Mouse (Mus musculus) ES-E14 (cell line): ENCODE measurements around the gene Zfp30.

Experiments used
- CHD2 ChIP-seq: IDR thresholded peaks from 2 replicates; pipeline ENCODE4 v1.6.1; 2014; ENCODE audit warnings: mild to moderate bottlenecking, low read depth, low read length, inconsistent platforms
- HCFC1 ChIP-seq: IDR thresholded peaks from 2 replicates; pipeline ENCODE4 v1.6.1; 2012; ENCODE audit warnings: low read length, inconsistent platforms, borderline replicate concordance; ENCODE audit not compliant: insufficient read depth
- ZC3H11A ChIP-seq: IDR thresholded peaks from 2 replicates; pipeline ENCODE4 v1.6.1; 2012; ENCODE audit warnings: low read depth, mild to moderate bottlenecking, inconsistent platforms, low read length, borderline replicate concordance
- ZNF384 ChIP-seq: IDR thresholded peaks from 2 replicates; pipeline ENCODE4 v1.6.1; 2012; ENCODE audit warnings: low read depth, low read length, inconsistent platforms

DNA sequence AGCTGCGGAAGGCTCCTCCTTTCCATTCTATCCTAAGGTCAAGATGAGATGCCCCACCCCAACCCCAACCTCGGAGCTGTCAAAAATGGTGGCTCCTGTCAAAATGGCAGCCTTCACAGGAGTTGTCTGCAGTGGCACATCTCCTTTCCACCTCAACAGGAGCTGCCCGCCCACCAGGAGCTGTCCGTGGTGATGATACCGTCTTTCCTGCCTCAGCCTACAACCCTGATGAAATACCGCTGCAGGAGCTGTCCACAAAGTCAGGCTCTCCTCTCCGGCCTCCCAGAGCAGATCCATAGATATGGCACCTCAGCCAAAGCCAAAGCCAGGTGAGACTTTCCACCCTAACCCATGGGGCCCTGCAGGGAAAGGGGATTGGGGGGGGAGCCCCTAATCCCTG, 19.1 kb upstream of the Zfp30 start:
- TF ChIP-seq HCFC1: peak; percentile 40; the same call in 1 of the 2 replicates
- no peak for TF ChIP-seq CHD2
- no peak for TF ChIP-seq ZC3H11A
- no peak for TF ChIP-seq ZNF384
